Mouse (Mus musculus): Measurements from ENCODE around the gene Lrmda.
A peak's percentile ranks its signal among the peaks of the same experiment; 100 is the strongest.

The Lrmda gene

DNA sequence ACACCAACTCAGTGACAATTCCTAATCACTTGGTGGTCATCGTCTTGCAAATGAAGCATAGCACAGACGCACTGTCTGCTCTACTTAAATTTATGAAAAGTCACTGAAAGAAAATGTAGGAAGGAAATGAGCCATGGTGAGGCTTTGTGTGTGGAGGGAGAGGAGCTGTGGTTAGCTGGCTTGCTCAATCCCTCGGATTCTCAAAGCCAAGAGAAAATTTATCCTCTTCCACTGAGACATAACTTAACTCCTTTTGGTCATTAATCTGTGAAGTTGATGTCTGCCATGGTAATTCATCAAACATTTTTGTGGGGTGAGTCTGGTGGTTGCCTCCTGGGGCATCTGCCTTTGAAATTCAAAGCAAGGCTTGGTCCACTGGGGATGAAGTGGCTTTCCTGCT, 867.7 kb downstream of the Lrmda start:
- no peak for DNase-seq (ENCODE audit: low spot score)

DNA sequence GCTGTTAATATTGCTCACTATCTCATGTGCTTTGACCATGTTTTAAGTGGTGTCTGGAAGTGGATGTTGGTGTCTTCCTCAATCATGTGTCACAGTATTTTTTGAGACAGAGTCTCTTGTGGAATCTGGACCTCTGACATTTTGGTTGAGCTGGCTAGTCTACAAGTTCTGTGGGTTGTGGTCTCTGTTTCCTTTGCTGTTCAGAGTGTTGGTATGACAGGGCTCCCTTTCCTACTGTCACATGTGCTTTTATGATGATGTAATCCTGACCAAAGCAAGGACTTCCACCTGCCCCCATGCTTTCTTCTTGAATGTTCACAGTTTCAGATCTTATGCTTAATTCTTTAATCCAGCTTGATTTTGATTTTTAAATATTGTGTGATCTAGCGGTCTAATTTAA, 879.8 kb downstream of the Lrmda start:
- DNase-seq (ENCODE audit: low spot score), result no peak

DNA sequence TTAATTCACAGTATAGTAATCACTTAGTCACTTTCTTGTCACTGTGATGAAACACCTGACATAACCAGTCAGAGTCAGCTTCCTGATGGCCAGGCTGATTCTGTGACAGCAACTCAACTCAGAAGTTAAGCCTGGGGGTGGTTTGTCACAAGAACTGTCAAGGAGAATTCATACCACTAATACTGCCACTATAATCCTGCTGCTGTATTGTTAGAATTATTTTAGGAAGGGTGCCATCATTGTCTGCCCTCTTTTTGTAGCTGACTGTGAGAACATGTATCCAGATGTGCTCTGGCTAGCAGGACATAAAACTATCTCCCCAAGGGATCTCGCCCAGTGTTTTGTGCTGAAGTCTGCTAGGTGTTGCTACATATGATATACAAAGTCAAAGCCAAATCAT, 882.6 kb downstream of the Lrmda start:
- DNase-seq (ENCODE audit: low spot score), result no peak

DNA sequence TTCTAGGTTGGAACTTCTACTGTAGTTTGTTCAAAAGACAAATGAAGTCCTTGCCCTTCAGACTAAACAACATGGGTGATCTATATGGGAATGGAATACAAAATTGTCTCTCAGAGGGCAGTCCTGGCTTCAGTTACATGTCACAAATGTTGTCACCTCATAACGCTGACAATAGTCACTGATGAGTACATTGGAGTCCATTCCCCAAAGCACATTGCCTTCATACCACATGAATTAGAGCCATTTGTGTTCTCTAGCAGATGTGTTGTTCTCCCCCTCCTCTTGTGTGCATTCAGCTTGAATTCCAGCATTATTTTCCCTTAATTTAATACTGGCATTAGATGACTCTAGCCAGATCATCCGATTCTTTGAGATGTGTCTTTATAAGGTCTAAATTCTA, 883.4 kb downstream of the Lrmda start:
- no peak for DNase-seq (ENCODE audit: low spot score)

DNA sequence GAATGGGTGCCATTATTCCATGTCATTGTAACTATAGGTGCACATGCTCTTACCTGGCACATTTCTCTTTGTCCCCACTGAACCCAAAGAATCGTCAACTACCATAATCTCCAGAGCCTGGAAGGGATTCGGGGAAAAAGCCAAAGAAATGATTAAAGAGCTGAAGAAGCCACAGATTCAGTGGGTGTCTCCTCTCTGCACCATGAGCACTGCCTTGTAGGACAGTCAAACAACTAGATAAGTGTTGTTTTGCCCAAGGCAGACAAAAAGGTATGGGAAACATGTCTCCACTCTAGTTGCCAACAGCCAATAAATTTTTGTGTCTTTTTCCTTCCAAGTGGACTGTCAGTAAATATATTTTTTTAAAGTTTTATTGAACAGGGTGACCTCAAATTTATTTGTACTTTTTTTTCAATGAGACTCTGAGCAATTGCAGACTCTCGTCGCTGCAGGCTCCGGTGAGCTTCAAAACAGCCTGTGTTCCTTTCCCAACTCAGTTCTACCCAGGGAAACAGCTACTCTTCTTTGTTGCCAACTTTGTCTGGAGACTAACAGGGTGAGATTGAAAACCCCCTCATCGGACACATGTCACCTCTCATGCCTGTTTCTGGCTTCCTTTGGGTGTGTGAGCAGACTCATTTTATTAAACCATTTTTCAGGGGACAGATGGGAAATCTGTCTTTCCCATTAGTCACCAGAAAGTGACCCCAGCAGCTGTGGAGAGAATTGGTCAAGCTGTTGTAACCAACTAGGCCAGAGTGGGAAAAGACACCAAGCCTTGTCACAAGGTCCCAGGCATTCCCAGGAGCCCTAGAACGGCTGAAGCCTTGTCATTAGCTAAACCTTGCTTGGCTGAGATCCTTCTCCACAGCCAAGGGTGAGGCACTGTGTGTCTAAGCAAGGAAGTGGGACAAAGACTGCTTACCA, 886.5 kb downstream of the Lrmda start:
- peak; percentile 49 for DNase-seq (ENCODE audit: low spot score)

DNA sequence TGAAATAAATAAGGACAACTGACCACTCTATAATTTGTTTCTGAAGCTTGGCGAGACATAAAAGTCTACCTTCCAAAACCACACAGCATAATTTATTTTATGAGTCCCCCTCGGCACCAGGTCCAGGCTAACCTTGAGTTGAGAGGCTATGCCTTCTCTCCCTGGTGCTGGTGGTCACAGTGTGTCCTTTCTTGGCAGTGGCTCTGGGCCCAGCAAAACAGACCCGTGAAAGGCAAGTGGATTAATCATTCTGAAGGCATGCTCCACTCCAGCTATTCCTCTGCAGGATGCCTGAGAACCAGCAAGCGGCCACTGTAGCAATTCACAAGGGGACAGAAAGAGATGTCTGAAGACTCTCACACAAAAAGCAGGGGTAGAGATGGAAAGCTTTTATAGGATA, 887.2 kb downstream of the Lrmda start:
- peak; percentile 42 for DNase-seq (ENCODE audit: low spot score)

DNA sequence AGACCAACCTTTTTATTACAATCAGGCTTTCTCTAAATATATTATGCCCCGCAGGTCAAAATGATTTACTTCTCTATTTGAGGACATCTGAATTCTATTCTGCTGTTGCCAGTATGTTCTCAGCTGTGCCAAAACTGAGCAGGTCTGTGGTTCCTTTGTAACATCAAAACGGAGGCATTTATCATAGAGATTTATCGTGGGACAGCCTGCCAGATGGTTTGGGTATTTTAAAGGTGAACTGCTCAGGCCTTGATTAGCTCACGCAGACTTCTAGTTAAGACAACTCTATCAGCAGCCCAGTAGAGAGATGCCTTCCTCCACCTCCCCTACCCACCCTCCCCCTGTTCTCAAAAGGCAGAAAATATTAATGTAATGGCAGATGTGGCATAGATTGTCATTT, 887.7 kb downstream of the Lrmda start:
- DNase-seq (ENCODE audit: low spot score), result peak; percentile 53

DNA sequence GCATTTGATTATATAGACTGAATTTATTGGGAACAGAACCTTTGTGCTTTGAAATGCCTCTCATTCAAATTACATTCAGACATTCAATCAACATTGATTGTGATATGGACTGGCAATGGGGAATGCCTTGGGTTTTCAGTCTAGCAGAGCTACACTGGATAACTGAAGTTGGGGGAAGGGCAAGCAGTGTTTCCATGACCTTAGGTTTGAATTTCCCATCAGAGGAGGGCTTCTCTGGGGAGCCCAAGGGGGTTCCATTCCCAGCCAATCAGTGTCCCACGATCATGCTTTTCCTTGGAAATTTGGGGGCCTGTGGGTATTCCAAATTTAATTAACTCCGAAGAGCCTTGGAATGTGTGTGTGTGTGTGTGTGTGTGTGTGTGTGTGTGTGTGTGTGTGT, 888.5 kb downstream of the Lrmda start:
- no peak for DNase-seq (ENCODE audit: low spot score)

DNA sequence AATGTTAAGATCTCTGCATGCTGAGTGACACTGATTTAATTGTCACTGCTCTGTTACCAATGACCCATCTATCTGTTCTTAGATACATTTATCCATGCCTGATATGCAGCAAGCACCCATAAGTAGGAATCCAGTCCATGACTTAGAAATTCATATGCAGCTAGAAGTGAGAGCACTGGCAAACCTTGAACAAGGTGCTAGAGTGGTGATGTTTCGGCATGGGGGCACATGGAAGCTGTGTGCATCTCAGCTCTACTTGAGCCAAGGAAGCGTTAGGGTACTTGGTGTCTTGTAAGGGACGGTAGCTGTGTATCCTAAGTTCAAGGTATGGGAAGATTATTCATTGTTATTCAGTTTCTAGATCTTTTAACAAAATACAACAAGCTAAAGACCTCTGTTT, 896.0 kb downstream of the Lrmda start:
- no peak for DNase-seq (ENCODE audit: low spot score)

DNA sequence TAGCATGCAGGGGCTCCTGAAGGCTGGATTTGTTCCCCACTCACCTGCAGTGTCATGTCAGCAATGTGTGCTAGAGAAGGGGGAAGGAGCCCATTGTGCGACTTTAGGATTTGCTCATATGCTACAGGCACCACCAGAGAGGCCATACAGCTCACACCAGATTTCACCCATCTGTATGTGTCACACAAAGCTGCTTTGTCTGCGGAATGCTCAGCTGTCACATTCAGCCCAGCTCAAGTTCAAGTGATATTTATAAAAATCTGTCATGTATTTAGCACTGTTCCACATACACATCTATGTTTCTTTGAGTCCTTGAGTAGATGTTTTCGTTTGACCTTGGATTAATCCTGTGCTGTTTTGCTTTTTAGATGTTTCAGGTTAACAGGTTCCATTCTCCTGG, 899.0 kb downstream of the Lrmda start:
- DNase-seq (ENCODE audit: low spot score), result no peak

DNA sequence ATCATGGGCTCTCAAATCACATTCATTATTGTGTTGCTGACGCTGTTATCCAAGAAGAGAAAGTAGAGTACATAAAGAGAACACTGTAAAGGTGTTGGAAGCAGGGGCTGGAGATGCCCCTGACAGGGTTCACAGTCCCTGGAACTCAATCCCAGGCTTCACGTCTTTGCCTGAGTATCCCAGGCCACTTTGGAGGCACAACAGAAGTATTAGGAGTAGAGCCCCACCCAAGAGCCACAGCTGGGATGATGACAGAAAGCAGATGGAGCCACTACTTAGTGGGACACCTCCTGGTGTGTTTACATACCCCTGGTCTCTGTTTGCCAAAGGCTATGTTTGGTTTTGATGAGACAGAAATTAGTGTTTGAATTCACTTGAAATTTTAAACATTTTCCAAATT, 899.4 kb downstream of the Lrmda start:
- no peak for DNase-seq (ENCODE audit: low spot score)

DNA sequence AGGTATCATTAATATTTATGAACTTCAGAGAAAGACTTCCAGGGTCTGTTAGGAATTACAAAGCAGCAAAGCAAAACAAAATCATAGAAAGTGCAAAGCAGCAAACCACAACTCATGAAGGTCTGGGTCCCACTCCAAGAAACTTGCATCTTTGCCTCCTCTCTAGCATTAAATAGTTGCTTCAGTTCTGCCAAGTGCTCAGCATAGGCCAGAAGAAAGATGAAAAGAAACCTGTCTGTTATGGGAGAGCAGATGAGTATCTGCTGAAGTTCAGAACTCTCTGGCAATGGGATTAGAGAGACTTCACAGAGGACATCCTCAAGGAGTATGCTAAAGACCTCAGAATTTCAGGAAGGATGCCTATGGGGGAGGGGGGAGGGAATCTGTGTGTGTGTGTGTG, 901.6 kb downstream of the Lrmda start:
- no peak for DNase-seq (ENCODE audit: low spot score)

DNA sequence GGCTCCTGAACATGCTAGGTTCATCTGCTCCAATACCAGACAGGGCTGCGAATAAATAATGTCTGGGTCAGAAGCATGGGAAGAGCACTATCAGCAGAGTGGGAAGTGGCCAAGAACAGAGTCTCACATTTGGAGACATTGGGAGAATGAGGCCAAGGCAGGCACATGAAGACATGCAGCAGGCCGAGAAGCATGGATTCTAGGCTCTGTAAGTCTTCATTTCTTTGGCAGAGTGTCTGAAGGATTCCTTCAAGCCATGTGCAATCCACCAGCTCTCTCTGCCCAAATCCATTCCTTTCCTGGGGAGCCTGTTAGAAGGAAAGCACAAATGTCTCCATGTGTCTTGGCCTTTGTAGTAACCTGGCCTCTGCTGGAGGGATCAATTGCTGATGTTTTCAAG, 902.3 kb downstream of the Lrmda start:
- no peak for DNase-seq (ENCODE audit: low spot score)

DNA sequence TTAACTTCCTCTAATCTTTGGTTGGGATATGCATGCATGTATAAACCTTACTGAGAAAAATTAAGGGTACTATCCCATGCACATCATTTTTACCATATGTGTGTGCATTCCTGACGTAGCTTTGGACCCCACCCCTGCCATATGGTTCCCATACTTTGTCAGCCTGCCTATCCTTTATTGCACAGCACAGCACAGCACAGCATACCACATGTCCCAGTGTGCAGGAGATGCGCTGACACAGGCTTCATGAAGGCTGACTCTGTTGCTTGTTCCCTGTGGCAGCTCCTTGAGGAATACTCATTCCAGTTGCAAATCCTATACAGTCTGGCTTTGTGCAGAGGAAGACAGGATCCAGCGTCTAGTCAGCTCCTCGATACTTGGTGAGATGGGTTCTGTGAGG, 903.1 kb downstream of the Lrmda start:
- DNase-seq (ENCODE audit: low spot score), result no peak

DNA sequence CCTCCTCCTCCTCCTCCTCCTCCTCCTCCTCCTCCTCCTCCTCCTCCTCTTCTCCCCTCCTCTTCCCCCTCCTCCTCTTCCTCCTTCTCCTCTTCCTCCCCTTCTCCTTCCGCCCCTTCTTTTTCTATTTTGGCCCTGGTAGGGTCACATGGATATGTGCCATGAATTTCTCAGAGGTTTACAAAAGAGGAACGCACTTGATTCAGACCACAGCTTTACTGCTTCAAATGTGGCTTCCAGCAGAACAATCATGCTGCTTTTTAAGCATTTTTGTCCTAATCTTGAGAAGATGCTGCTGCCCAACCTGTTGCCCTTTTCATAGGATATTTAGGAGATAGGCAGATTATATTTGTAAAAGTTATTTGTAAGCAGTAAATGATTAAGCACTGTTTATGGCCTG, 903.7 kb downstream of the Lrmda start:
- no peak for DNase-seq (ENCODE audit: low spot score)

DNA sequence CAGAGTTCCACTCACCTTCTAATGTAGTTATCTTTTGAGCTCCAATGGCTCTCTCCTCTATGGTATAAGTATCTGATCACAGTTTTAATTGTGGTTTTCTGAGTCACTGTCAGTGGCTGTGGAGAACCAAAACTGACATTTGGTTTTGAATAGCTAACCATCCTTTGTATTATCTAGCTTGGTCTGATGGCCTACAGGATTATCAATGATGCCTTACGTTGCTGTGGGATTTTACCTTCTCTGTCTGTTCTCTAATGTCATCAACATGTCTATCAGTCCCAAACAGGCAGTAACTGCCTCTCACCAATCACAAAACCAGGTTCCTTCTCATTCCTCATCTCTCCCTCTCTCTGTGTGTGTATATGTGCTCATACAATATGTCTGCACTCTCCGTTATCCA, 908.8 kb downstream of the Lrmda start:
- no peak for DNase-seq (ENCODE audit: low spot score)

DNA sequence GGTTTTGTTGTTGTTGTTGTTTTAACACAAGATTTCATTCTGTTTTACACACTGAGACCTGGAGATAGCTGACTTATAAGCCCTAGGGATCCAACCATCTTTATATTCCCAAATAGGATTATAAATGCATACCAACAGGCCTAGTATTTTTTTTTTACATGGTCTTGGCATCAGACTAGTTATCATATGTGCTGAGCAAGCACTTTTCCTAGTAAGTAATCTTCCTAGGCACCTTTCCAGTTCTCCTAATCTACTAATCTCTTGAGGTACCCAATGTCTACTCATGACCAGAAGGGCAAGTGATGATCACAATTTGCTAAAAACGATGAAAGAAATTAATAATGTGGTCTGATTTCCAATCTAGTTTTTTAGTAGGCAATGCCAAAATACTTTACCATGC, 909.2 kb downstream of the Lrmda start:
- DNase-seq (ENCODE audit: low spot score), result no peak

DNA sequence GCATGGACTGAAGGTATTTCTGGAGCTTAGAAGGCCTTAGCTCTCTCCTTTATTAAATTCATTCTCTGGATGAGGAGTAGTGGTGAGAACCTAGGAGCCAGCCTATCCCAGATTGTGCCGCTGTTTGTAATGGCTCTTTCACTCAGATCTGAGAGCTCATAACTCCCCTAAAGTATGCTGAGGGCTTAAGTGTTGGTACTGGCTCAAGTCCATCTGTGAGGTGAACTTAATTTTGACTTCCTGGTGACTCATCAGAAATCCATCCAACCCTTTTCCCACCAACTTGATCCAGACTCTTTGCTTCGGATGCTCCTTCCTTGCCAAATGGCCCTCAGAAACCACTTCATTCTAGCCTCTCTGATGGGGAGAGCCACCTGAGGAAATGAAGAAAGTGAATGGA, 910.1 kb downstream of the Lrmda start:
- DNase-seq (ENCODE audit: low spot score), result no peak

DNA sequence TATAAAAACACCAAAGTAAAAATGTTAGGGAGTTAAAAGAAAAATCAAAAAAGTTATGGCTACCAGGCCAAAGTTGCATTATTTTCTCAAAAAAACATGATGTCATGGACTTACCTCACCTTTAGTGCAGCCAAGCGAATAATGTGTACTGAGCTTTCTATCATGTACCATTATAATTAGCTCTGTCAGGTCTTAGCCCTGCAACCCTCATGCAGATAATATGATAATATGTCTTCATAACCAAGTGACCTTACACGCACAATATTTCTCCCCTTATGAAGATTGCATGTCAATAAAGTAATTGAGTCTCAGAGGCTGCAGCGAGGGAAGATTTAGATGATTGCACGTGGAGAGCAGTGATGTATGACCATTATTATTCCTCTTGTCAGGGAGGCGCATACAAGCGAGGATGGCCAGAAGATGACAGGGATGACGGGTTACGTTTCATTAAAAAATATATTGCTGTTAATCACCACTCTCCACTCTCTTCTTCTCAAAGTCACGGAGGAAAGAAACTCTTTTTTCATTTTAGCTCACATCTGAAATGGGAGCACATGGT, 911.1 kb downstream of the Lrmda start:
- no peak for DNase-seq (ENCODE audit: low spot score)

DNA sequence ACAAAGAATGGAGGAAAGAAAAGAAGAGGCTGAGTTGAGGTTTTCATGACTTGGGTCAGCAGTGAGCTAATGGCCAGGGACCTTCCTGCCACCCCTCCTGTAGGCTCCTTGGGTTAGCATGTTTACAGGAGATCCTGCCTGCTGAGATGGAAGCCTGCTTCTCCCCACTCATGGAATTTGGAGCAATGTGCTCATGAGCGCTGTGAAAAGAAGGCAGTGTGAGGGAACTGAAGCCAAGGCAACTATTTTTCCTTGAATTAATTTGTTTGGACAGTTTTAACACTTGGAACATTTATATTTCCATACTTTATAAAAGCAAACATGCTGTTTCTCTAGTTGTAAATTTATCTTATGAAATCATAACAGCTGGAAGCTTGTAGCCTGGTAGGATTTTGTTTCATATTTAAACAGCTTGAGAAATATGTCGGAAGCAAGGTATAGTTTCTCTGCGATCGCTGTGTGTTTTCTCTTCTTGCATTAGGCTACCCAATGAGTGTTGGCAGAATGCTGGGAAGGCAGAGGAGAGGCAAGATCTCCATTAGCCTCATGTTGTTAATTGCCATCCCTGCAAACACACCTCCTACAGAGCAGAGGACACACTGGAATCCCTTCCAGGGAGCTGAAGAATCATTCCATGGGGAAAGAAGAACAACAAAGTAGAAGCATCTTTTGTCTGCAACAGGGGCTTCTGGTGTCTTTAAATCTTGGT, 911.8 kb downstream of the Lrmda start:
- DNase-seq (ENCODE audit: low spot score), result no peak

DNA sequence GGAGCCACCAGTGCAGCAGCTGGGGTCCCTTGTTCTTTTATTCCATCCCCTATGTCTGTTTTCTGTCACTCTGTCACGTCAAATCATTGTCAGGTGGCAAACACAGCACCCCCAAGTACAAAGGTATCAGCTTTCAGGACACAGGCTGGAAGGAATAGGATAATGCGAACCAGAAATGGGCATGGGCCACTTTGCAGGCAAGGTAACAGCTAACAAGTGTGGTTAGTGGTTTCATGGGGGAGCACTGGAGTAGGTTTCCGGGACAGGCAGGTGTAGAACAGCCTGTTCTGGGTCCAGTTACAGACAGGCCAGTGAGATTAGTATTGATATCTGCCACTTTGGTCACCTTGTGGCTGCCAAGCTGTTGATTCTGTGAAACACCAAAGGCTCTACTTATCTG, 917.2 kb downstream of the Lrmda start:
- no peak for DNase-seq (ENCODE audit: low spot score)

DNA sequence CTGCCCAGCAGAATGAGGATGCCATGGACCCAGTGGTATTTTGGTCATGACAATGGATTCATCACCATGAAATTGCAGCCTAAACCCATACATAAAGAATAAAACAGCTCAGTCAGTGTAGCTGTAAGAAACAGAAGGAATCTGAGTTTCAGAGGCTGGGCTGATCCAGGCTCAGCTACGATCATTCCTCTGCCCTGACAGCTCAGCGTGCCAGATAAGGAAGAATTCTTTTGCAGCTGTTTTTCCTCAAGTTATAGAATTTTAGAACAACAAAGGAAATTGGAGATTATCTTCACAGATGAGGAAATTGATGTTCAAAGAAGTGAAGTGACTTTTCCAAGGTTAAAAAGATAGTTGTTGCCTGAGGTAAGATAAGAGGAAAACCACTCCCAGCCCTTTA, 921.1 kb downstream of the Lrmda start:
- DNase-seq (ENCODE audit: low spot score), result no peak

DNA sequence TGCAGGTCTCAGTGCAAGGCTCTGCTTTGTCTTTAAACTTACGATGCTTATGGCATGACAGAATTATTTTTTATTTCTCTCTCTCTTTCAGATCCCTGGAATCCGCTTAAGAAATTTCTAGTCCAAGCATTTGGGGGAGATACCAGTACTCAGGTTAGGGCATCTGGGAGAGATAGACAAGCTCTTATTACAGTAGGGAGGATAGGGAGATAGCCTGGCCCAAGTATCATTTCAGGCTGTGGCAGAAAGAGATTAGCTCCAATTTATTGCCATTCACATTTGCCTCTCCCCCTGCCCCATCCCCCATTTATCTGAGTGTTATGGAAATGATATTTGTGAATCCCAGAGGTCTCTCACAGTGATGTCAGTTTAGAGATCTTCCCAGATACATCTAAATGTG, 923.1 kb downstream of the Lrmda start:
- no peak for DNase-seq (ENCODE audit: low spot score)
